Mouse (Mus musculus) embryonic fibroblast, embryonic 13.5 days (primary cell): ENCODE results near the gene Unc93a2. TPM values are rescaled to one million over a fixed set of nuclear protein-coding genes. Genes with fewer than 3 reads are reported as not detected.
"Not testable (repeated sequence)": the region's sequence is repeated elsewhere in the genome, so short reads cannot be mapped to it uniquely, and the experiment has no call there.

Source experiments
- H3K27ac ChIP-seq: 2 replicates; pipeline ENCODE4 v1.5.1; 2012; ENCODE audit warnings: low read length, control low read depth, inconsistent platforms; ENCODE audit not compliant: insufficient read depth
- H3K4me1 ChIP-seq: 2 replicates; pipeline ENCODE4 v1.6.1; 2011; ENCODE audit warnings: low read length; ENCODE audit not compliant: control insufficient read depth, insufficient read depth
- H3K4me3 ChIP-seq: 2 replicates; pipeline ENCODE4 v1.5.1; 2011; ENCODE audit warnings: mild to moderate bottlenecking, control low read depth, low read length; ENCODE audit not compliant: insufficient read depth
- polyA plus RNA-seq: library from polyadenylated mRNA; stranded (reverse); fragments of >200 nt; gene quantifications from 2 replicates; pipeline ENCODE4 v1.2.4, GENCODE M21; 2011; ENCODE audit warnings: low read depth; ENCODE audit not compliant: missing spikeins, insufficient read length

Unc93a2 gene
- not detected in 2 replicates for polyA plus RNA-seq

GRCm38 (mm10) chr17:7385364-7385763 is at the start of gene Unc93a2:
Unc93a2 (minus strand) TSS chr17:7385464.
- H3K27ac ChIP-seq = peak within 1 kb of the TSS; percentile 49; the same call in 1 of the 2 replicates
- H3K4me1 ChIP-seq, H3K4me3 ChIP-seq: not testable (repeated sequence)

GRCm38 (mm10) chr17:7434121-7434520 is 48.9 kb upstream of the Unc93a2 start:
- H3K27ac ChIP-seq, H3K4me3 ChIP-seq, H3K4me1 ChIP-seq: not testable (repeated sequence)

- H3K4me3 ChIP-seq, H3K4me1 ChIP-seq, H3K27ac ChIP-seq: not testable (repeated sequence)
Measured at GRCm38 (mm10) chr17:7430210-7430631, 45.0 kb upstream of the Unc93a2 start.

GRCm38 (mm10) chr17:7420191-7420973 is 35.1 kb upstream of the Unc93a2 start:
- not testable (repeated sequence) for H3K27ac ChIP-seq, H3K4me1 ChIP-seq, H3K4me3 ChIP-seq

GRCm38 (mm10) chr17:7414601-7415310 is 29.5 kb upstream of the Unc93a2 start:
- not testable (repeated sequence) for H3K4me1 ChIP-seq, H3K27ac ChIP-seq, H3K4me3 ChIP-seq

GRCm38 (mm10) chr17:7413336-7413735 is 28.1 kb upstream of the Unc93a2 start:
- not testable (repeated sequence) for H3K27ac ChIP-seq, H3K4me3 ChIP-seq

GRCm38 (mm10) chr17:7399770-7400169 is 14.5 kb upstream of the Unc93a2 start:
- H3K27ac ChIP-seq, H3K4me3 ChIP-seq, H3K4me1 ChIP-seq: not testable (repeated sequence)

More at GRCm38 (mm10) chr17:7413336-7413735, 28.1 kb upstream of the Unc93a2 start:
- not testable (repeated sequence) for H3K4me1 ChIP-seq

GRCm38 (mm10) chr17:7398198-7398847 is 13.1 kb upstream of the Unc93a2 start:
- not testable (repeated sequence) for H3K4me1 ChIP-seq, H3K4me3 ChIP-seq, H3K27ac ChIP-seq

- not testable (repeated sequence) for H3K4me1 ChIP-seq, H3K27ac ChIP-seq, H3K4me3 ChIP-seq
Measured at GRCm38 (mm10) chr17:7397079-7397478, 11.8 kb upstream of the Unc93a2 start.

- not testable (repeated sequence) for H3K4me1 ChIP-seq, H3K27ac ChIP-seq
Measured at GRCm38 (mm10) chr17:7396288-7396687, 11.0 kb upstream of the Unc93a2 start.

GRCm38 (mm10) chr17:7395671-7396070 is 10.4 kb upstream of the Unc93a2 start:
- not testable (repeated sequence) for H3K4me3 ChIP-seq, H3K4me1 ChIP-seq

More at GRCm38 (mm10) chr17:7396288-7396687, 11.0 kb upstream of the Unc93a2 start:
- not testable (repeated sequence) for H3K4me3 ChIP-seq

GRCm38 (mm10) chr17:7395116-7395515 is 9.9 kb upstream of the Unc93a2 start:
- not testable (repeated sequence) for H3K4me3 ChIP-seq, H3K27ac ChIP-seq, H3K4me1 ChIP-seq

More at GRCm38 (mm10) chr17:7395671-7396070, 10.4 kb upstream of the Unc93a2 start:
- not testable (repeated sequence) for H3K27ac ChIP-seq

- not testable (repeated sequence) for H3K27ac ChIP-seq, H3K4me3 ChIP-seq, H3K4me1 ChIP-seq
Measured at GRCm38 (mm10) chr17:7389898-7390297, 4.6 kb upstream of the Unc93a2 start.

- not testable (repeated sequence) for H3K4me3 ChIP-seq, H3K27ac ChIP-seq, H3K4me1 ChIP-seq
Measured at GRCm38 (mm10) chr17:7388958-7389356, 3.7 kb upstream of the Unc93a2 start.

- H3K4me3 ChIP-seq = not testable (repeated sequence)
Measured at GRCm38 (mm10) chr17:7388341-7388957, 3.2 kb upstream of the Unc93a2 start.

More at GRCm38 (mm10) chr17:7388341-7388957, 3.2 kb upstream of the Unc93a2 start:
- not testable (repeated sequence) for H3K27ac ChIP-seq, H3K4me1 ChIP-seq
